Mouse (Mus musculus) cerebellum, postnatal 10 days (tissue): Measurements from ENCODE around the gene C330021F23Rik.

ENCODE experiments used
- DNase-seq, 2 experiments: peaks; one replicate each; pipeline ENCODE4 v3.0.0; 2021; ENCODE audit warnings: mixed read lengths in 2 of 2

Gene C330021F23Rik

DNA sequence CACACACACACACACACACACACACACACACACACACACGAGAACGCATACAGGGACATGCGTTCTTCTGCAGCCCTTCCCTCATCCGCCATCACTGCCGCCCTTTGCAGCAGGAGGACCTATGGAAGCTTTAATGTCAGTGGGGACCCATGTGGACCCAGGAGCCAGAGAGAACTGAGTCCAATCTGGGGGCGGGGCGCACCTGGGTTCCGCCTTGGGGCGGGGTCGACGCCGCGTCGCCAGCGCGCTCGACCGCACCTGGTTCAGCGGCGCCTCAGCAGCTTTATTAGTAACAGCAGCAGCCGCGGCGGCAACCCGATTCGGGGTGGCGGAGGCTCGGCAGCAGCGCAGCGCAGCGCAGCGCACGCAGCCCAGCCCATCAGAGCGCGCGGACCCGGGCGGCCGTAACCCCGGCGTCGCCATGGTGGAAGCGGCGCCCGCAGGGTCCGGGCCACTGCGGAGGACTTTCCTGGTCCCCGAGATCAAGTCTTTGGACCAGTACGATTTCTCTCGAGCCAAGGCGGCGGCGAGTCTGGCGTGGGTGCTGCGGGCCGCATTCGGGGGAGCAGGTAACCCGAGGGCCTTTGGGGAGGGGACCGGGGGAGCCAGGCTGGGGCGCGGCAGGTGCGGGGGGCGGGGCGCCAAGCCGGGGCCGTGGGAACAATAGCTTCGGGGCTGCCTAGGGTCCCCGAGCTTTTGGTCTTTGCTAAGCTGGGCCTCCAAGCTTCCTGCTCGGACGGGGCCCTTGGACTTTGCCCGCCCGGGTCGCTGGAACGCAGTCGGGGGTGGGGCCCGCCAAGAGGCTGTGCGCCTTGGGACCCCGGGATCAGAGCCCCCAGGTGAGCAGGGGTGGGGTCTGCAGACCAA lies 19.8 kb downstream of the C330021F23Rik start:
- peak; percentile 86 for DNase-seq

DNA sequence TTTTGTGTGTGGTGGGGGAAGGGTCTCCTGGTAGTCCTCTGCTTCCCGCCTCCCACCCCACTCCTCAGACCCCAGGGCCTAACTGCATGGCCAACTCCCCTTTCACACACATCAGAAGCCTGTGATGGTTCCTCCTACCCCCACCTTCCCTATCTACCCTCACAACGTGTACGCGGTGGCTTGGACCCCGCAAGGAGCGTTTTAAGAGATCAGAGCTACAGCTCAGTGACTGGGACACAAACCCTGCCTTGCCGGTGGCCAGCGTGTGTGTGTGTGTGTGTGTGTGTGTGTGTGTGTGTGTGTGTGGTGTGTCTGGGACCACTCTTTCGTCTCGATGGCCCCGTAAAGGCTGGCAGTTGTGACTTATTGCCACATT lies 20.5 kb downstream of the C330021F23Rik start:
- DNase-seq: peak in 1 of 2 experiments; percentile 57

DNA sequence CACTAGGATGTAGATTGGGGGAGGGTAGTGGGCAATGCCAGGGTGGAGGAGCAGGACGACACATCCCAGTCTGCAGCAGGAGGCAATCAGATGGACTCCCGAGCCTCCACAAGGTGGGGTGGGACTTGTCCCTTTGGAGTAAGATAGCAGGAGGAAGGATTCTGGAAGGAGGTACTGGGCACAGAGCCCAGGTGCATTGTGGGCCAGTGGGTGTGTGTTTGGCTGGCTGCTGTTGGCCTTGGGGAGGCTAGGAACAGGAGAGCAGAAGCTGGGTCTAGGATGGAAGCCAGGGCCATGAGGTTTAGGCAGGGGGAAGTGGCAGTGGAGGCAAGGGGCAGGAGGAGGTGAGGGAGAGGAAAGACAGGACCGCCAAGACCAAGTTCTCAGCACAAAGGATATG lies 25.7 kb downstream of the C330021F23Rik start:
- peak; percentile 70 to 80 for DNase-seq

DNA sequence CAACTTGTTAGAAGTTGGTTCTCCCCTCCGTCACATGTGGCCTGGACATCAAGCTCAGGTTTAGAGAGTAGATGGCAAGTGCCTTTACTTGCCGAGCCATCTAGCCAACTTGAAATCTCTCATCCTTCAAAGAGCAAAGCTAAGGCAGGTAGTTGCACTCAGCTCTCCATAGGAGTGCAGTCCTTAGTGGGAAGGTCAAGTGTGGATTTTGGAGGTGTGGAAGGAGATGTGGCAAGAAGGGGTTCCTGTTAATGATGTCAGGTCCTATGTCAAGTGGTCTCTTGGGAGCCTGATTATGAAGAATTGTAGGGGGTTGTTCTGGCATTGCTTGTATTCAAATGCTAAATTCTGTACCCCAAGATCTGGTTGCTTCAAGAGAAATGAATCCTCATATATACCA lies 26.7 kb downstream of the C330021F23Rik start:
- DNase-seq: no peak

DNA sequence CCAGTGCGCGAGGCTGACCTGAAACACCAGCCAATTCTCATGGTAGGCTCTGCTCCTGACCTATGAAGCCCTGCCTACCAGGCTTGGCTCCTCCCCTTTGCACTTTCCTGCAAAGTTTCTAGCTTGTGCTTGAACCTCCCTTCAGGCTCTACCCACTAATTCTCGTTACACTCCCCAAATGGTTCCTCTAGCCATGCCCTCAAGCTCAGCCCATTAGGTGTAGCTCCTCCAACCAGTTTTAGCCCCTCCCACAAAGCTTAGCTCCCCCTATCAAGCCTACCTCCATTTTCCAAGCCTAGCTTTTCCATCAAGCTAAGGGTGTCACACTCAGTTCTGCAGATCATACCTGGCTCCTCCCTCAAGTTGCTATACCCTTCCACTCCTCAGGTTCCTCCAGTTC lies 30.3 kb downstream of the C330021F23Rik start:
- DNase-seq: no peak

DNA sequence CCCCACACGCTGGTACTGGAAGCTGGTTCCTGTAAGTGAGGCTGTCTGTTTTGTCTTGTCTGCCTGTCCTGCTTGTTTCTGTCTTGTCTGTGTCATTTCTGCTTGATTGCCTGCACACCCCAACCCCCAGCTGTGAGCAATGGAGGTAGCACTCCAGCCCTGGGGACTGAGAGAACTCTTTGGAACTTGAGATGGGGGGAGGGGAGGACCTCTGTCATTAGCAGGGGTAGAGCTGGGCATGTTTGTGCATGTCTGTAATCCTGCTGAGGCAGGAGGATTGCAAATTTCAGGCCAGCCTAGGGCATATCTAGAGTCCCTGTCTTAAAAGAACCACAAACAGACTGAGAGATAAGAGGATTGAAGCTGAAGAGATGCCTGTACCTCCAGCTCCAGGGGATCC lies 31.4 kb downstream of the C330021F23Rik start:
- no peak for DNase-seq

DNA sequence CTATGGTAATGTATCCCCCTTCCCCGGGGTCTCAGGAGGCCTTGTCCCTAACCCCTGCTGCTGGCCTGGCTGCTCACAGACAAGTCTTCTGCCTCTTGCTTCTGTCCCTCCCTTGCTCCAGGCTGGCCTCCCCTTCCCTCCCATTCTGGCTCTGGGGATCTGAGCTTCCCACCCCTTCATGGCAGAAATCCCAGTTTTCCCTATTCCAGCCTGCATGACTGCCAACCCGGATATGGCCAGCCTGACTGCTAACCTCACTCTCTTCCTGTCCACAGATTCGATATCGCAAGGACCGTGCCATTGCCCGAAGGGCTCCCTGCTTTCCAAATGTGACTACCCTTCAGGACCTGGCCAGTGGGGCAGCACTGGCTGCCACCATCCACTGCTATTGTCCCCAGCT lies 32.6 kb downstream of the C330021F23Rik start:
- DNase-seq: peak; percentile 38 to 49

DNA sequence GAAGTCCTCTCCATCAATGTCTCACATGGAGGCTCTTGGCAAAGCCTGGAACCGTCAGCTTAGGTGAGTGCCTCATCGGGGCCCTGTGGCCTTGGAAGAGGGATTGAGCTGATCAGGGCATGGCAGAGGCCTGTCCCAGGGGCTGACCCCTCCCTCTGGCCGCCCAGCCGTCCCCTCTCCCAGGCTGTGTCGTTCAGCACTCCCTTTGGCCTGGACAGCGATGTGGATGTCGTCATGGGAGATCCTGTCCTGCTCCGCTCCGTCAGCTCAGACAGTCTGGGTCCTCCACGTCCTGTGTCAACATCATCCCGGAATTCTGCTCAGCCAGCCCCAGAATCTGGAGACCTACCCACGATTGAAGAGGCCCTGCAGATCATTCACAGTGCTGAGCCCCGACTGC lies 35.6 kb downstream of the C330021F23Rik start:
- no peak for DNase-seq

DNA sequence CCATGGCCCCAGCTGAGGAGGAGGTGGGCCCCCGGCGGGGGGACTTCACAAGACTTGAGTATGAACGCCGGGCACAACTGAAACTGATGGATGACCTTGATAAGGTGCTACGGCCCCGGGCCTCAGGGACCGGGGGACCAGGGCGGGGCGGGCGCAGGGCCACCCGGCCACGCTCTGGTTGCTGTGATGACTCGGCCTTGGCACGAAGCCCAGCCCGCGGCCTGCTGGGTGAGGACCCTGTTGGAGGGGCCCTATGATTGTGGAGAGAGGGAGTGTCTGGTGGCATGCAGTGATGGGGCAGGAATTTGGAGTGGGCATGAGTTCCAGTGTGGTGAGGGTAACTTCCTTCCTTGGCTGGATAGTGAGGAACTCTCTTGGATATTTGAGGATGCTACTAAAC lies 38.8 kb downstream of the C330021F23Rik start:
- peak in 1 of 2 experiments; percentile 45 for DNase-seq

DNA sequence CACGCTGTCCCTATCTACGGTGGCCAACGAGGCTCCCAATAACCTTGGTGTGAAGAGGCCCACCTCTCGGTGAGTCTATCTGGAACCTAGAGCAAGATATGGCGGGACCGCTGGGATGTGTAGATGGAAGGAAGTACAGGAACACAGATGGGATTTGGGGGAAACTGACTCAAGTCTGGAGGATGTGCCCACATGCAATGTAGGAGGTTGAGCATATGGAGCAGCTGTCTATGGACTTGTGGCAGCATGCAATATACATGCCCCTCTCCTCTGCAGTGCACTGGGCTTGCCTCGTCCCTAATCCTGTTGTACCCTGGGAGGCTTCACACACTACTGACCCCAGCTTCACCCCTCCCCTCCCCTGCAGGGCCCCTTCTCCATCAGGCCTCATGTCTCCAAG lies 40.0 kb downstream of the C330021F23Rik start:
- no peak for DNase-seq

DNA sequence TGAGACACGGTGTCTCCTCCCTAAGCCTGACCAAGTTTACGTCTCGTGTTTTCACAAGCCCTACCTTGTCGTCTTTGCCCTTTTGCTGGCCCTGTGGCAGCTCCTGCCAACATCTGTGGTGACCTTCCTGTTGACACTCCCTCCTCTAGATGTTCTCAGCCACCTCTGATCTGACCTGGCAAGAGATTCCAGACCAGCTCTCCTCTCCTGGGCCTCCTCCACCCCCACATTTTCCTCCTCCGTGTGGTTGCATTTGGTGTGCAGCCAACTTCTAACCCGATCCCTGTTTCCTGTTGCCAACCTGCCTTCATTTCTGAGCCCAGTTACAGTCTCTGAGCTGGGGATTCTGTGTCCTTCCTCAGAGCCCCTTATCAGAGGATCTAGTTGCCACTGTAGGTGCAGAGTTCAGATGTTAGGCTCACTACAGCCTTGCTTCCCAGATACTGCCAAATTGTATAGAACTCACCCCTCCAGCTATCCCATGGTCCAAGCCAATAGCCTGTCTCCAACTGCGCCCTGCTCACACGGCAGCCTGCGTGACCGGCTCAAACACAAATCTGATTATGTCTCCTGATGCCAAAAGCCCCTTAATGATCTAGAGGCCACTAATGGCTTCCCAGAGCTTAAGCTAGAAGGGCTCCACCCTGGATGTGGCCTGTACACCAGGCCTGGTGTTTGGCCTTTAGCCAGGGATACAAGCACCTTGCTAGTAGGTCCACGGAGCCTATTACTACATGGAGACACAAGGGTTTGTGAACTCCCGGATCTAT lies 41.4 kb downstream of the C330021F23Rik start:
- DNase-seq: no peak

DNA sequence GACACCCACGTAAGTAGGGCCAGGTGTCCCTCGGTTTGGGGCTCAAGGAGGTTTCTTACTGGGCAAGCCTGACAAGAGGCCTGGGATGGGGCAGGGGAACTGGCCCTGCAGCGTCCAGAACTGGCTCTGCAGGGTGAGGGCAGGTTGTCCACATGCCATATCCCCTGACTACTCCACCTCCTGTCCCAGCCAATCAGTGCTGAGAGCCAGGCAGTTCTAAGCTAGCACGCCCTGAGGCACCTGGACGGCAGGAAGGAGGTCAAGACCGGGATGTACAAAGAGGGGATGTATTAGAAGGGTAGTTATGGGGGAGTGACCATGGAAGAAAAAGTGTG lies 42.0 kb downstream of the C330021F23Rik start:
- no peak for DNase-seq

DNA sequence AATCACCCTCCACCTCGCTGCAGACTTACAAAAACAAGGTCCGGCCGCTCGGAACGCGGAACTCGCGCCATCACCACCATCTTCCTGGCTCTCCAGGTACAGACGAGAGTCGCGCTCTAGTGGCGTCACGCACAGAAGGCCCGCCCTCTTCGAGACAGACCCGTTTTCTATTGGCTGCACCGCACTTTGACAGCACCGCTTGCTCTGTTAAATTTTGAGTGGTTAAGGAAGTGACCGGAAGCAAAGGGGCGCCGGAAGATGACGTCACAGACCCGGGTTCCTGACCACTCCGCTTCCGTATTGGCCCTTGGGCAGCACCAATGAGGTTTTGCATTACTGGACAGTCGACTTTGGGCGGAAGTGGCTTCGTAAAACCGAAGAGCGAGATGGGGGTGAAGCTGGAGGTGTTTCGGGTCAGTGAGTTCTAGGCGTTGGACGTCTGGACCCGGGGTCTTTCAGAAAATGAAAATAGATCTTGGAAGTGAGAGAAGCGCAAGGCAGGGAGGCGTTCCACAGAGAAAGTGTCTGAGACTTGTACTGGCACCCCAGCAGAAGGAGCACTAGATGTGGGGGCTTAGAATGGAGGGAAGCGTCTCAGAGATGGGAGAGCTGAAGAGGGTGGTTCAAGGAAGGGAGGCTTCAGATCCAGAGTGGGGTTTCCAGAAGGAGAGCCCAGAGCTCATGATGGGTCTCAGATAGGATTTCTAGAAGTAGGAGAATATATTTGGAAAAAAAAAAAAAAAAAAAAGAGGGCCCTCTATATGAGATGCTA lies 53.6 kb downstream of the C330021F23Rik start, which contains the start of the genes Xab2 and Pet100:
Xab2 (minus strand) TSS at position 118 of the 772 bp plus-strand sequence.
Pet100 (plus strand) TSS at position 350 of the 772 bp plus-strand sequence.
- peak; percentile 99 for DNase-seq

DNA sequence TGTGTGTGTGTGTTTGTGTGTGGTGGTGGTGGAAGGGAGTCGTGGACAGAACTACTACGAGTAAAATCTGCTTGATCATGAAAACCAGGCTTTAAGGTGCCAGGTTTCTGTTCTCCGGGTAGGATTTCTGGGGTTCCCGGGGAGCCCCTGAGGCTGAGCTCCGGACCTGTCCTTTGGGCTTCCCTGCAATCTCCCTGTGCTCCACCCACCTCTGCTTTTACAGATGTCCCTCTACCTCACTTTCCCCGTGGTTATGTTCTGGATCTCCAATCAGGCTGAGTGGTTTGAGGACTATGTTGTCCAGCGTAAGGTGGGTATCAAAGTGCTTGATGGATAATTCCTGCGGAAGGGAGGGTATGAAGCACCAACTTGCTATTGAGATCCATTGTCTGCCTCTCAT lies 54.3 kb downstream of the C330021F23Rik start:
- no peak for DNase-seq

DNA sequence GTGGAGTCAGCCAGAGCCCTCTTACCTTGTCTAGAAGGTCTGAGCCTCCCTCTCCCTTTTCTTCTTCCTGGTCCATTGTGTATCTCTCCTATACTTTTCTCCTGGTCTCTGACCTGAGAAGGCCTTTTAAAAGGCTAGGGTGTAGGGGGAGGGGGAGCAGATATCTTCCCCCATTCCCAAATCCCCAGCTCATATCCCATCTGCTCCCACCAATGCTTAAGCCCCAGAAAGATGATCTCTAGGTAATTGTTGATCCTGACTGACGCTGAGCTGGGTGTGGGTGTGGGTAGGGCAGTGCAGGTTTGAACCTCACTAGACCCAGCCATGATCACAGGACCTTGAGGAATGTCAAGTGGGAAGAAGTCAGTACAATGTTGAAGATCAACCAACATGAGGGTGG lies 57.7 kb downstream of the C330021F23Rik start, which contains the start of gene Pcp2:
Pcp2 (minus strand) TSS at position 101 of the 400 bp plus-strand sequence.
- no peak for DNase-seq

DNA sequence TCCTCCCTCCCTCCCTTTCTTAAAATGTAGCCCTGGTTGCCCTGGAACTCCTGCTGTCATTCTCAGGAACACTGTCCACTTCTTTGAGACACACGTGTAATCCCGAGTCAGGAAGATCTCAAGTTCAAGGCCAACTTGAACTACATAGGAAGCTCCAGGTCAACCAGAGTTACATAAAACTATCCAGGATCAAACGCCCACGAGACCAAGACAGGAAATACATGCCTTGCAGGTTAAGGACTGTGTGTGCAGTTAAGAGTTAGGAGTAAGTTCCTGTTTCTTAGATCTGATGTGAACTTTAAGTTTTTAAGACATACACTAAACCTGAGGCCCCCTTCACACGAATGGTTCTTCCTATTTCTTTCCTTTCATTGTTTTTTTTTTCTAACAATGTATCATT lies 59.2 kb downstream of the C330021F23Rik start:
- DNase-seq: no peak

DNA sequence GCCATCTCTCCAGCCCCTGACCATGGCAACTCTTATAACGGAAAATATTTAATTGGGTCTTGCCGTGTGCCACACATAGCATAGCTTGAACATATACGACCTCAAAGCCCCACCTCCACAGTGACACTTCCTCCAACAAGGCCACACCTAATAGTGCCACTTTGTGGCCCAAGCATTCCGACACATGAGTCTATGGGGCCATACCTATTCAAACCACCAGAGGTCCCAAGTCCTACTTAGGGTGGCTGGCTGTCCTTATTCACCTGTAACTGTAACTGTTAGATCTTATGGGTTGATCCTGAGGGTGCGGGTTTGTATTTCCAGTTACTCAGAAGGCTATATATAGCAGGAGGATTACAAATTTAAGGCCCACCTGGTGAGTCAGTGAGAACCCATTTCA lies 60.2 kb downstream of the C330021F23Rik start:
- DNase-seq: peak; percentile 65 to 70

DNA sequence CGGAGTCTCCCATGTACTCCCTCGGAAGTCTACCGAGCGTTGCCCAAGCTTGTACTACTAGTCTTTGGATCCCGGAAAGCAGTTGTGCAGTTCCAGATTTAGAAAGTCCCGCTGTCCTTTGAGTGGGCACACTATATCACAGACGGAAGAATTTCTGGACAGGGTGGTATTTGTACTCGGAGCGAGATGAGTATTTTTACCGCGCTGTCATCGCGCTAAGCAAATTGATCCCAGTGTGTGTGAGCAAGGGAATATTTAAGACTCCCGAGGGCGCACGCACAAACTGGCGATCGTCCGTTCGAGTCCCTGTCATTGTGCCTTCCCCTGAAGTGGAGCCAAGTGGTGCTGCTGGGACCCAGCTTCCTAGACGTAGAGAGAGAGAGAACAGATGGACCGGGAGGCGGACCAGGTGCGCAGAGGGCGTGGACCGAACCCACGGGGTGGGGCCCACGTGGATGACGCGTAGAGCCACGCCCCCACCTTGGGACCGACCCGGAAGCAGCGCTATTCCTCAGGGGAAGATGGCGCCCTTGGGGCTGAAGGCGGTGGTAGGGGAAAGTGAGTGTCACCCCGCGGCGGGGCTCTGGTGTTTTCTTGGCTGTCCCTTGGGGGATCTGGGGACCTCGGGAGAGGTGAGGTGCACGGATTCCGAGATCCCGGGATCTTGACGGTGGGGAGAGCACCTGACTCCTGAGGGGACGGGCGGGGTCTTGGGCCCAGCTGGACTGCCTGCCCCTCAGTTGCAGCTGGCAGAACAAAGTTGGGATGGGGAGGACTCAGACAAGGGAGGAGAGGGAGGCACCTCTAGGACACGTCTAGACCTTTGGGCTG lies 63.1 kb downstream of the C330021F23Rik start, which contains the start of gene Stxbp2:
Stxbp2 (plus strand) TSS at position 309 of the 831 bp plus-strand sequence.
- peak; percentile 77 to 79 for DNase-seq

DNA sequence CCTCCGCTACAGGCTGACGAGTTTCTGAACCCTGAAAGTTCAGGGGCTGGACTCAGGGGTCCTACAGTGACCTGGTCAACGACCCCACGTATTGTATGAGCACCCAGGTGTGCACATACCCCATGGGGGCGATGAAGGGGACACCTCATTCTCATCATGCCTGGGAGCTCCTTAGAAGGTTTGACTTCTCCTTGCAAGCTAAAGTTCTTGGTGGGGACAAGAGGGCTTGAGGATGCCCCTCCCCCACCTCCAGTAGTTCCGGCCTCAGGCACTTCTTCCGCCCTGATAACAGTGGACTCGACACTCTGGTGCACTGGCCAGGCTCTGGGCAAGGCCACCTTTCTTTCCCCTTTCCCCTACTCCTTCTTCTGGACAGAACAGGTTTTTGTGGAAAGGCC lies 63.7 kb downstream of the C330021F23Rik start:
- DNase-seq: peak in 1 of 2 experiments; percentile 5
